Mouse (Mus musculus) inflammation-experienced regulatory T-cells (primary cell): Measurements from ENCODE around the gene Gm8251. TPM values are rescaled to one million over a fixed set of nuclear protein-coding genes. Genes with fewer than 3 reads are reported as not detected.

Source experiments
- polyA plus RNA-seq, 2 experiments: library from polyadenylated mRNA; unstranded; fragments of 100-300 nt; shearing (Covaris generic); gene quantifications; one replicate each; pipeline ENCODE4 v1.2.1; 2017

Gene Gm8251
- polyA plus RNA-seq: under 1 TPM; 0.20 to 0.70 TPM

DNA sequence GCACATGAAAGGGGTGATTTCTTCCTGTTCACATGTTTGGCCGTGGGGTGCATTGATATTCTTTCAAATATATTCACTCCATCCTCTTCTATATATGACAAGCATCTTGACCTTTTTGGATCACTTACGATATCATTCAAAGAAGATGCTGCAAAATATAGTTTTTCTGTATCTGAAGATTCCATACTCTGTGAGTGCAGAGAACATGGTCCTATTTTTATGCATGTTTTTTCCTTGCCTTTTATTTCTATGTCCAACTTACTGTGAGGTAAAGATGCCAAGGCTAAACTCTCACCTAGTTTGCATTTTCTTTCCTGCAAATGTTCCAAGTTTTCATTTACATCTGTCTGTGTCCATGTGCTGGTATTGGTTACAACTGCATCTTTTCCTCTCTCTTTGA is at the start of gene Gm8251:
TSS of gene Gm8251 (minus strand) at position 101 of the 400 bp plus-strand sequence.

DNA sequence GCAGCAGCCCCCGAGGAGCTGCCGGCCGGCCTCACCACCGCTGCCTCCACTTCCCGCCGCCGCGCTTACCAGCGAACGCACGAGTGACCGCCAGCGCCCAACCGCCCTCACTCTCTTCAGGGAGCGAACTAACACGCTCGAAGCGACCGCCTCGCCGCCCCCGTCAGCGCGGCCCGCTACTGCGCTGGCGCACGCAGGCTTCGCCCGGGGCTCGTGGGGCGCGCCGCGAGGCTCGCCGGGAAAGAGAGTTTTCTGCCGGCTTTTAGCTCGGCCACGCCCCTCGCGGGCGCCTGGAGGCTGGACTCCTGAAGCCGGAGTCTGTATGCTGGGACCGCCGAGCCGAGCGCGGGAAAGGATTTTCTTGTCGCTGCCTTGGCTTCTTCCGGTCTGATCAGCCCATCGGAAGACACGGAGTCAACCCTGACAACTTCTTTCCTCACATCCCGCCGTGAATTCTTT is 40.6 kb upstream of the Gm8251 start, which contains the start of gene Tex30:
TSS of gene Tex30 (minus strand) at position 183 of the 459 bp plus-strand sequence.

DNA sequence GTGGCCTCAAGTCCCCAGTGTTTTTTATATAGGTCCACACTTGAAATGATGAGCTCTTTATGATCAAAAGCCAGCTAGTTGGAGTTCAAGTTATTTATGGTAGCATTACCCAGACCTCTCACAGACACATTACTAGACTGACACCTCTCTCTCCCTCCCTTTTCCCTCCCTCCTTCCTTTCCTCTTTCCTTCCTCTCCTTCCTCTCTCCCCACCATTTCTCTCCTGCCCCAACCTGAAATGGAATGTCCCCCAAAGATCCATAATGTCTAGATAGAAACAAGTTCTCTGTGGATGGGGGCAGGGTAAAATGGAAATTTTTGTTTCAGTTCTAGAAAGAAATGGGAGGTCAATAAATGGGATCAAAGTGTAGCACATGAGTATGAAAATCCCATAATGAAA is 41.8 kb downstream of the Gm8251 start, which contains the start of gene Mettl21c:
TSS of gene Mettl21c (minus strand) at position 101 of the 400 bp plus-strand sequence.

Other genes with a start within 250 kb of the Gm8251 start
- 10 to 100 TPM; 14.2 to 15.0 TPM for gene Uxs1, start 234.1 kb downstream of the Gm8251 start, polyA plus RNA-seq
- gene Tpp2, start 128.3 kb downstream of the Gm8251 start, polyA plus RNA-seq: 100 to 1,000 TPM; 138 to 141 TPM
- 1 to 10 TPM in 1 of 2 experiments, under 1 TPM in 1; 0.48 to 1.2 TPM for gene Mettl21c, start 41.9 kb downstream of the Gm8251 start, polyA plus RNA-seq
- 10 to 100 TPM; 39.1 to 48.6 TPM for gene Tex30, start 40.5 kb upstream of the Gm8251 start, polyA plus RNA-seq
- 10 to 100 TPM; 10.7 to 14.9 TPM for gene Kdelc1, start 56.9 kb upstream of the Gm8251 start, polyA plus RNA-seq
- gene Bivm, start 57.0 kb upstream of the Gm8251 start, polyA plus RNA-seq: 10 to 100 TPM; 11.8 to 13.4 TPM
- gene Ercc5, start 85.8 kb upstream of the Gm8251 start, polyA plus RNA-seq: 10 to 100 TPM; 18.9 to 23.6 TPM
- not detected for gene Mettl21e, start 157.0 kb upstream of the Gm8251 start, polyA plus RNA-seq